Mouse (Mus musculus) ovary, postnatal 36 days (tissue): Measurements from ENCODE around the gene Hmgb1.
"Not testable (repeated sequence)": the region's sequence is repeated elsewhere in the genome, so short reads cannot be mapped to it uniquely, and the experiment has no call there.

ENCODE experiments used
- DNase-seq: peaks from one replicate; pipeline ENCODE4 v3.0.0; 2022; ENCODE audit warnings: low spot score, mixed read lengths

The Hmgb1 gene

DNA sequence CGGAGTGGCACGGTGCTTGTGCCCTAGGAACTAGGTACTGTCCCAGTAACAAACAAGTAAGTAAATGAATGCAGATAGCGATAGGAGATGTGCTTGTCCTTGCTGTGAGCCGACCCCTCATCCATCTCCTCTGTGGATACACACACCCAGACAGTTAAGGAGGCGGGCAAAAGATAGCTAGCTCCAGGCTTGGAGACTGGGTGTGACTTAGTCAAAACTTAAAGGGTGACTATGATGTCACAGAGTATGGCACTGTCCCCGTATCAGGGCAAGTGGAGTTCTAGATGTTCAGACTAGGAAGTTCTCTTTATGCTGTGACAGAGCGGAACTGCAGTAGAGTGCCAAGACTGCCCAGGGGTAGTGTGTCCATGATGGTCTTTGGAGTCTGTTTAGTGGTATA is 37.6 kb downstream of the Hmgb1 start:
- no peak for DNase-seq

DNA sequence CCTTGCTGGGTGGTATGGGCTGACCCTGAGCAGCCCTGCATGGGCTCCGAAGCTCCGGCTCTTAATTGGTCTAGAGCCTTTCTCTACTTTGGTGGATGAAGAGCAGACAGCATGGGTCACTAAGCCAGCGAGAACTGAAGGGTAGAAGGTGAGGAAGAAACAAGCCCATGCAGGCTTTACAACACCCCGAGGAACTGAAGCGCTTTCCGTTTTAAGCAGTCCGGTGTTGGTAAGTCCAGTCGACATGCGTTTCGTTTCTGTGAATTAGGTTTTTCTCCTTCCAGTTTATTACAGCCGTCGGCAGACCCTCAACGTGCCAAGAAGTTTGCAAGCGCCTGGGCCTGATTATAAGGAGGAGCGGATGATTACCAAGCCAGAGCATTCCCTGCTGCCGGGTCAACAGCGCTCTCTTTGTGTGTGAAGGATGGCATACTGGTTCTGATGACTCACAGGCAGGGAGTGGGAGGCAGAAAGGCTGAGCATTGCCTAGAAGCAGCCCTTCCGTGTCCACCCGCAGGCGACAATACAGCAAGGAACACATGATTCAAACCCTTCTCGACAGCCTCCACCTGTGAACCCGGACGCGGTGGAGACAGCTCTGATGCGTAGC is 40.4 kb downstream of the Hmgb1 start:
- DNase-seq, result peak; percentile 24

DNA sequence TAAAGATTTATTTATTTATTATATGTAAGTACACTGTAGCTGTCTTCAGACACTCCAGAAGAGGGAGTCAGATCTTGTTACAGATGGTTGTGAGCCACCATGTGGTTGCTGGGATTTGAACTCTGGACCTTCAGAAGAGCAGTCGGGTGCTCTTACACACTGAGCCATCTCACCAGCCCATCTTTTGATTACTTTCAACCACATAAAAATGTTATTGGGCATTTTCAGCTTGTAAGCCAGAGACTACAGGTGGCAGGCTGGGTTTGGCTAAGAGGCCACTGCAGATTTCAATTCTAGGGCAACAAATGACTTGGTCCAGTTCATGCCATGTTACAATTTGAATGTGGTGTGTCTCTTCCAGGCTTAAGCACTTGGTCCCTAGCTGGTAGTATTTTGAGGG is 43.1 kb downstream of the Hmgb1 start:
- not testable (repeated sequence) for DNase-seq

DNA sequence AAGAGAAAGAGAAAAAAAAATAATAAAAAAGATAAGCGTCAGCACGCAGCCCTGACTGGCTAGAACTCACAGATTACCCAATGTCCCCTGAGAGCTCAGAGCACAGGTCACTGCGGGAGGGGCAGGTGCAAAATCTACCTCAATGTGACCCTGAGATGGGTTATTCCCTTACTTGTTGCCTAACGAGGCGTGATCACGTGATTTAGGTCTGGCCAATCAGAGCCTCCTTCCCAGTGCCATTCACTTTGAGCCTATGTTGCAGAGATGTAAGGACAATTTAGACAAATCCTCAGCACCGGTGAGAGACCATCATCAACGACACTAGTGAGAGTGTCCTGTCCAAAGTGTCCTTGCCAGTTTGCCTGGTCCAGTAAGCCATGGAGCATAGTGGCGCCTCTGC is 44.0 kb downstream of the Hmgb1 start:
- DNase-seq, result no peak

DNA sequence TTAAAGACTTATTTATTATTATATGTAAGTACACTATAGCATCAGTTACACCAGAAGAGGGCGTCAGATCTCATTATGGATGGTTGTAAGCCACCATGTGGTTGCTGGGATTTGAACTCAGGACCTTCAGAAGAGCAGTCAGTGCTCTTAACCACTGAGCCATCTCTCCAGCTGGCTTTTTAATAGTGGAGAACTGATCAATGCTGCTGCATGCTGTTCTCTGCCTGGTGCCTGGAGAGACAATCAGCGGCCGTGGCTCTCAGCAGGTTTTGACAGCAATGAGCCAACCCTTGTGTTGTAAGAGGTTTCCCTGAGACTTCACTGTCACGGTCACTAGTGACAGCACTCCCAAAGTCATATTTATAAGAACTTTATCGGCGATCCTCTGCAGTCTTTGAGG is 46.2 kb downstream of the Hmgb1 start:
- not testable (repeated sequence) for DNase-seq

DNA sequence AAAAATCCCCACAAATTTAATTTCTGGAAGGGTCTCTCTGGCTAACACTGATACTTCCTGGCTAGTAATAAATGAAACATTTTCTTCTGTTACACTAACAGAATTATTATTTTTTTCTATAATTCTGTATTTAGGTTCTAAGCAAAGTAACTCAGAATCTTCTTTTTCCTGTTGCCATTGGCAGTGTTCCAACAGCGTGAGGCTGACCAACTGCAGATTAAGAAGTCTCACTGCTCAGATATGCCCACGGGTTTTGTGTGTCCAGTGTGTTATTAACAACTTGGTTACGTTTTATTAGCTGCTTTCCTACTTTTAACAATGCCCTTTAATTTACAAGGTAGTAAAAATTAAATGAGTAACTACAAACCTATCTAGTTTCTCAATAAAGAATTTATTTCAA is 46.8 kb downstream of the Hmgb1 start:
- no peak for DNase-seq

DNA sequence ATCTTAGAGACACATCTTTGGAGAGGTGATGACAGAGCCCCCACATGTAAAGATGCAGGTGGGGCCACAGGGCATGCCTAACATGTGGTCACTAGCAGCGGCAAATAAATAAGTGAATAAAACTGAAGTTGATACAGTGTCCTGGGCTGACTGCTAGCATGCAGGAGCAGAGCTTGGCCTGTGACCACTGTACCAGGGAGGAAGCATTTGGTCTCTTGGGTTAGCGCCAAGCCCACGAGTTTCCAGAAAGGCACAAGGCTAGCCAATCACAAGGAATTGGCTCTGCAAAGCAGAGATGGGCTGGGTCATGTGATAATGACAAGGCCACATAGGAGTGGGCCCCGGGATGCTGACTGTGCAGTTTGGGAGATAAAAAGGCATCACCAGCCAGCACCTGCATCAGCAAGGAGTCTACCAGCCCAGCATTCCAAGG is 47.3 kb downstream of the Hmgb1 start:
- DNase-seq, result peak; percentile 66

DNA sequence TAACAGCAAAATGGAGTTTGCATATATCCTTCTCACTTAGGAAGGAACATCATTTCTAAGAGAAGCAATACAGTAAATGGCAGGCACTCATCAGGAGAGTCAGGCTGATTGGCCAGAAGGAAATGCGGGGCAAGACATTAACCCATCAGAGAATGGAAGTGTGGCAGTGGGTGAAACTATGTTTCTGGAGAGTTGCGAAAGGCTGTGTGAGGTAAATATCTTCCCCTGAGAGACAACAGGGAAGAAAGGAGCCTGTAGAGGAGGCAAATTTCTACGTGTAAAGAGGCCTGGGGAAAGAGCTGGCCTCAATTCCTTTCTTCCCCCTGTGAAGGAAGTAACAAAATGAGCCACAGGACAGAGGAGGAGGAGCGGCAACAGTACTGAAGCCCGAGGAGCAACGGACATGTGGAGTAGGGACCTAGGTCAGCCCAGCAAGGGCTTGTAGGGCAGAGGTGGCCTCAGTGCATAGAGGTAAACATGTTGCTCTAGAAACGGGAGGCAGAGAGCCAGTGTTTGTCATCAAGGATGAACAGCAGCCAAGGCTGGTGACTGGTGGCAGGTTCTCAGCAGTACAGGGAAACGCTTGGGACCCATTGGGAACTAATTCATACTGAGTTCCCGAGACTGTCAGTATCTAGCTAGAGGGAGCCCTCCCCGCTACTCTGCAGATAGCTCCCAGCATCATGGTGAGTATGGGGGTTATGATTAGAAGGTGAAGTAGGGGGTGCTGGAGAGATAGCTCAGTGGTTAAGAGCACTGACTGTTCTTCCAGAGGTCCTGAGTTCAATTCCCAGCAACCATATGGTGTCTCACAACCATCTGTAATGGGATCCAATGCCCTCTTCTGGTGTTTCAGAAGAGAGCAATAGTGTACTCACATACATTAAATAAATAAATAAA is 48.6 kb downstream of the Hmgb1 start:
- DNase-seq, result no peak

DNA sequence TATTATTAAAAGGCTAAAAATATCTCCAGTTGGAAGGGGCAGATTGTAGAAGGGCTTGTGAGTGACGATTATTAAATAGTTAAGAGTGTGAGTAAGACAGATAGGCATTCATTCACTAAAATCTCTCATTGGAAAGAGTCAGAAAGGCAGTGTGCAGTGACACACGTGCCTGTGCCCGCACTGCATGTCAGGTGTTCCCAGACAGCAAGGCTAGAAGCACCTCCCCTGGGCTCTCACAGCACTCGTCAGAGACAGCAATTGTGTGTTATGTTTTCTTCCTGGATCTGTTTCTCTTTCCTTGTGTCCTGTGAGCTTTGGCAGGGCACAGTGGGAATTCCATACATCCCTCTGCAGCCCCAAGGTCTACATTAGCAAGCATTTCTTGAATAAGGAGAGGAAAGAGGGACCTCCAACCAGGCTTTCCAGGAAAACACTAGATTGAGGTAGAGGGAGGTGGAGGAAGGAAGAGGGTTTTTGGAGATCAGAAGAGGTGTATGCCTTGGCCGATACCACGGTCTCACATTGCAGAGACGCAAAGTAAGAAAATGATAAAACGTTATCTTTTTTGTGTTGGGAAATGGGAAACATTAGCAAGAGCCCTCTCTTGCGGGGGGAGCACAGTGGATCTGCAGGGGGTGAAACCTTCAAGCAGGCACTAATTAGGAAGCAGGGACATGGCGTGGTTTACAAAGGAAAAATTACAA is 49.4 kb downstream of the Hmgb1 start:
- no peak for DNase-seq

DNA sequence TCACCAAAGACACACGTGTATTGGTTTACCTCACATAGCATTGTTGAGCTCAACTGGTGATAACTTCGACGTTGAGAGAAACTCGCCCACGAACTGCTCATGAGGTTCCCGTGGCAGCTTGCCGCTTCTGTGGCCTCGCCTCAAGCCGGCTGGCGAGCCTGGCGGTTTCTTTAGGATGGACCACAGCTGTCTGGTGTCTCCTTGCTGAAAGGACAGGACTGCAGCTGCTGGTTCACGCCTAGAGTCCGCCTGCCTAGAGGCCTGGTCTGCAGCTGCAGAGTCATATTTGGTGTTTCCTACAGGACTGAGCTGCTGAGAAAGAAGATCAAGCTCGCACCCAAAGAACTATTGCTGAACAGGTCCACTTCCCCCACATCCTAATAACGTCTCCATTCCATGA is 55.8 kb downstream of the Hmgb1 start:
- DNase-seq, result no peak

DNA sequence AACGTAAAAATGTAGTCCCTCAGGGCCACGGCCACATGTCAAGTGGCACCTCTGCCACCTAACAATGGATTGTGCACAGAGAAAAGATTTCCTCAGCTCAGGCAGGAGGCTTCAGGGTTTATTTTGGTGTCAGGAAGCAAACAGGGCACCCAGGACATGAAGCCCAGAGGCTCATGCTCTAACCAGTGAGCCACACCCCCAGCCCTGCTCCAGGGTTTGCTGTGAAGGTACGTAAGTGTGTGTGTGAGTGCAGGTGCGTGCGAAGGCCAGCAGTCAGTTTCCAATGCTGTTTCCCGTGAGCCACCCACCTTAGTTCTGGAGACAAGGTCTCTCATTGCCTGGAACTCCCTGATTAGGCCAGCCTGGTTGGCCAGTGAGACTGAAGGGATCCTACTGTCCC is 60.5 kb downstream of the Hmgb1 start:
- no peak for DNase-seq

DNA sequence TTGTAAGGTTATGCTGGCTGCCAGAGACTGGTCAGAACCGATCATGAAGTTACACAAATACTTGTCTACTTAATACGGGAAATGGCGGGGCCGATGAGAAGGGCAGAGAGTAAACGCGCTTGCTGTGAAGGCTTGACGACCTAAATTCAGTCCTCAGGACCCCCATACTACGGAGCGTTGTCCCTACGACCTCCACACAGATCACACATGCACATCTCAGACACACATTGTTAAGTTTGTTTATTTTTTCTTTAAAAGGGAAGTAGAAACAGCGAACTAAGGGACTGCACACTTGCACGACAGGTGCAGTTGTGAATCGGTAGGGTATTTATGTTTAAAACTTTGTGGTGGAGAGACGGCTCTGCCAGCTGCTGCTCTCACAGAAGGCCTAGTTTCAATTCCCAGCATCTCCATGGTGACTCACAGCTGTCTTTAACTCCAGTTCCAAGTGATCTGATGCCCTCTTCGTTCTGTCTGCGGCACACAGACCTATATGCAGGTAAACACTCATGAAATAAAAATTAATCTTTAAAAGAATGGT is 64.9 kb downstream of the Hmgb1 start:
- no peak for DNase-seq

DNA sequence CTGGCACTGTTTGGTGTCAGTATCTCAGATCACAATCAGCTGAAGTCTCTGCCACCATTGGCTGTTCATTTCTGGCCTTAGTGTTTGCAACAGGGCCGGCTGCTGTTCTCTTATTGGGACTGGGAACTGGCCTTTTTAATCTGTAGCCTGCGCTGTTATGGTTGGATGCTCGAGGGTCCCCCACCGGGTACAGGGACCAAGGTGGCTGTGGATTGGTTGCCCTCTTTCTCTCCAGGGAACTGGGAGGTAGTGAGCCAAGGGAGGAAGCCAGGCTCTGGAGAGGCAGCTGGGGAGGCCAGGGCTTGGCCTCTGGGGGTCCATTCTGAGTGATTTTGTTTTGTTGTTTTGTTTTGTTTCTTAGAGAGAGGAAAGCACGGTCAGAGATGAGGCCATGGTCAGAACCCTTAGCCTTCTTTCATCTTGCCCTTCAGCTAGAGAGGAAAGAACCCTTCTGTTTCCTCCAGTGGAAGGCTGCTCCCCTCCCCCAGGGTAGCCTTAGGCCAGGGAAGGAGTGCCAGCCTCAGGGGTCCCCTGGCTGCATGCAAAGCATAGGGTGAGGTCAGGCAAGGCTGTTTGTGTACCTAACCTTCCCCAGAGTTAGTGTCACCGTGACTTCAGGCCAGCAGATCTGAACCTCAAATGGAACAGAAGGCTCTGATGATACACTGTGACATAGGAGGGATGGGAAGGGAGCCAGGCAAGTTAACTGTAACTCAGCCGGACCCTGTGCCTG is 66.3 kb downstream of the Hmgb1 start:
- DNase-seq, result no peak

DNA sequence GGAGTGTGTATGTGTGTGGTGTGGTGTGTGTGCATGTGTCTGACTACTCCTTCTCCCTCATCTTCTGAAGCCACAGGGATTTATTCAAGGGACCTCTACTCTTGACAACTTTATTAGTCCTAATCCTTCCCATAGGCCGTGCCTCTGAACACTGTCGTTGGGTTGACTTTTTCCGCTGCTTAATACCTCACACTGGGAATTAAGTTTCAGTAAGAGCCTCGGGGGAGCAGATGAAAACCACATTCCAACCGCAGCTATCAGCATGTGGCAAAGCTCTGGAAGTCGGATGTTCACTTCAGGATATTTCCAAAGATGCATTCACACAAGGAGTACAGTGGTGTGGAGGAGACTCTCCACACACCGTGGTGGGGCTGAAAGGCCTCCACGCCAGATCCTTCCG is 69.7 kb downstream of the Hmgb1 start:
- DNase-seq, result no peak

DNA sequence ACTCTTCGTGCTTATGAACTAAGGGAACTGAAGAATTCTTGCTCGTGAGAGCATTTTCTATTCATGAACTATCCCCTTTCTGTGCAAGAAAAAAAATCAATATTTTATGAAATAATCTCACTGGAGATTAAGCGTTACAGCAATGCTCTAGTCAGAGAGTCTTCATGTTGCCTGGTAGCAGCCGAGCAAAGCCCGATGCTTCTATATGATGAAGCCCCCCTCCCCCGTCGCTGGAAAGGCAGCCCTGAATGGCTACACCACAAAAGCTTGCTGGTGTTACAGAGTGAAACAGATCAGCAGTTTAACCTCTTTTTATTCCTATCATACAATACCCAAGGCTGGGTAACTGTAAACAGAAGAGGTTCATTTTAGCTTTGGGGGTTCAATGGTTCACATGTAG is 70.3 kb downstream of the Hmgb1 start:
- no peak for DNase-seq

DNA sequence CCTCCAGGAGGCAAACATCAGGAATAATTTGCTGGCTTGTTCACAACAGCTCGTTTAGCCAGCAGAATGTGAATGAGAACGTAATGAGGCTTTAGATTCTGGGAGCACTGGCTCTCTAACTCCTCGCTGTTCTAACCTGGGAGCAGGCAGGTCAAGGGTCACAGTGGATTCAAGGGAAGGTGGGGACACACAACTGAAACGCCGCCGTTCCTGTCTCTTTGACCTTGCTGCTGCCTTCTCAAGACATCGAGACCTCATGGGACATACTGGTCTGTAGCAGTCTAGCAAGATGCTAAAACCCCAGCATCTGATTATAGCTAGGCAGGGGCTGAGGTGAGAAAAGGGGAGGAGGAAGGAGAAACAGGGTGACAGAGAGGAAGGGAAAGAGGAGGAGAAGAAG is 70.8 kb downstream of the Hmgb1 start:
- no peak for DNase-seq

DNA sequence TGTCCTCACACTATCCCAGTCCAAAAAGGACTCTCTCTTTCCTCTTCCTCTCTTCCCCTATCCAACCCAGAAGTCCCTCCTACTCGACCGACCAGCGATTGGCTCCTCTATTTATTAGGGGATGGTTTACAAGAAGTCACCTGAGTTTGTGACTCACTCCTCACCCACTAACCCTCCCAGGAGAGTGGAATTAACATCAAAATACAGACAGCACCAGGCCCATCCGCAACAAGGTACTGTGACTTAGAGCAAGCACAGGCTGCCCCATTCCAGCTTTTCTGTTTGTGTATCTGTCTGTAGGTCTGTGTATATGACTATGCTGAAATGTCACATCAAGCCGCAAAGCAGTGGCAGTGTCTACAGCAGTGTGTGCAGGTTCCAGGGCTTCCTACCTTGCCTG is 71.7 kb downstream of the Hmgb1 start:
- DNase-seq, result no peak

DNA sequence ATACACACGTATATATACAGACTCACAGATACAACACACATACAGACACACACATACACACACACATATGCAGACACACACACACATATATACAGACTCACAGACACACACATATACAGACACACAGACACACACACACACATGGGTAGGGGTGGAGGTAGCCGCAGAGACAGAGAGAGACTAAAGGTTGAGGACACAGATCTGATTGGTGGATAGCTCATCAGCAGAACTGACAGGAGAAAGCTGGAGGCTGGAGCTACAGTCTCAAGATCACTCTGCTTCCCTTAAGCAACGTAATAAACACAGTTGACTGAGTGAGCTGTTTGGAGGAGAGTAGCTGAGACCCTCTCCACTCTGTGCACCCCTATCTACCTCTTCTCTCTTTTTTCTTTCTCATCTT is 75.1 kb downstream of the Hmgb1 start:
- DNase-seq, result no peak

DNA sequence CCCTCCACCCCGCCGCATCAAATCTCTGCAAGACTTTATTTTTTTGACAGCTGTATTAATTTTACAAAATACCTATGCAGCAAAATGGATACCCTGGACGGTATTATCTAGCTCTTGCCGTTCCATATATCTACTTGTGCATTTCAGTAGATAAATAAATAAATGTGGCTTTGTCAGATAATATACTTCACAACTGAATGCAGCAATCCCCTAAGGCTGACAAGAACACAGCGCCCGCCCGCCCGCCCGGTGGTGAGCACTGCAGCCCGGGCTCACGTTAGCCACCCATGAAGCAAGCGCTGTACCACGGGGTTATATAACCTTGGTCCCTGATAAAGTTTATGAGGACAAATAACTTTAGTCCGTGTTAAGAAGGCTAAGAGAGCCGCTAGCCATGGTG is 76.1 kb downstream of the Hmgb1 start:
- DNase-seq, result no peak

DNA sequence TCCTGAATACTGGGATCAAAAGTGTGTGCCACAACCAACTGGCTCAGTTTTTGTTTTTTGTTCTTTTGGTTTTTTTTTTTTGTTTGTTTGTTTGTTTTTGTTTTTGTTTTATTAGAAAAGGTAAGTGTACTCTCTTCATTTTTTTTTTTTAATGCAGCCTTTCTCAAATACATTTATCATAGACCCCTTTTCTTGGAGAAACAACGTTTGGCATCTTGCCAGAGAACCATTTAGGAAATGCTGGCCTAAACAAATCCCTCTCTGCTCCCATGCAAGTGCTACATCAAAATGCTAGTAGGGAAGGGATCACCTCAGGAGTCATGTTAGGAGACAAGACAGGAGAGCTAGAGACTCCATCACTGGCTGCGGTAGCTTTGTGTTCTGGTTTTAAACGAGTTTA is 76.7 kb downstream of the Hmgb1 start:
- no peak for DNase-seq

DNA sequence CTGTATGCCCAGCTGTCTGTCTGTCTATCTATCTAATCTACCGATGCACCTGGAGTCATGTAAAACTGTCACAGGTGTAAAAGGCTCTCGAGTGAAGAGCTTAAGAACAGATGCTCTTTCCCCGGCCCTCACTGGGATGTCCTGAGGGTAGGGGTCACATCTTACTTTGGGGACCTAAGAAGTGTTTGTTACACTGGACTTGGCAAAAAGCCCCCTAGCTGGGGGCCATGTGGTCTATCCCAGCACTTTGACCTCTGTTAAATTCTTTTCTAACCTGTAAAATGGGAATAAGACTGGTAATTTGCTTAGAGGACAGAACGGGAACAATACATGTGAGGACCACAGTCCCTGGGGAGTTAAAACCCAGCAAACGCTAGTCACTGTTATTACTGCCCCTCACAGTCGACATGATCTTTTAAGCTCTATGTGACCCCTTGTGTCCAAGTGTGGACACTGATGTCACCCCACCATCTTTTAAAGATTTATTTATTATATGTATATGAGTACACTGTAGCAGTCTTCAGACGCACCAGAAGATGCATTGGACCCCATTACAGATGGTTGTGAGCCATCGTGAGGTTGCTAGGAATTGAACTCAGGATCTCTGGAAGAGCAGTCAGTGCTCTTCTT is 80.1 kb downstream of the Hmgb1 start:
- no peak for DNase-seq

DNA sequence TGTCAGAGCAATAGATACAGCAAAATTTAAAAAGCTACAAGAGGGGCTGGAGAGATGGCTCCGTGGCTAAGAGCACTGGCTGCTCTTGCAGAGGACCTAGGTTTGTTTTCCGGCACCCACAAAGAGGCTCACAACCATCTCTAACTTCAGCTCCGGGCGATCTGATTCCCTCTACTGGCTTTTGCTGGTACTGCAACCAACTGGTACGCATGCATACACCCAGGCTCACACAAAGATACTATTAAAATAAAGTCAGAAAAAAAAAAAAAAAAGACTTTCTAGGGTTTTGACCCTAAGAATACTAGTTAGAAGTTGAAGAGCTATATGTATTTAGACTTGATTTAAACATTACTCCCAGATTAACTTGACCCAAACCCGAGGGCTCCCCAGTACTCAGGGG is 82.4 kb downstream of the Hmgb1 start:
- DNase-seq, result no peak
